Mouse (Mus musculus) liver, postnatal 0 days (tissue): ENCODE results near the gene Dnm3. TPM values are rescaled to one million over a fixed set of nuclear protein-coding genes. Genes with fewer than 3 reads are reported as not detected.

Experiments used
- ATAC-seq: fragments of 200-750 bp; cut with Nextera tagmentation; 2 replicates; pipeline ENCODE4 v1.8.0; 2017; ENCODE audit warnings: mild to moderate bottlenecking, moderate library complexity
- DNase-seq: peaks from one replicate; pipeline ENCODE4 v3.0.0-alpha.2; 2016
- H3K27ac ChIP-seq: fragments of 300-500 bp; sonication (generic); 2 replicates; pipeline ENCODE4 v1.5.1; 2014; ENCODE audit warnings: antibody characterized with exemption, moderate library complexity, mild to moderate bottlenecking, low read depth
- H3K27me3 ChIP-seq: fragments of 300-500 bp; sonication (generic); 2 replicates; pipeline ENCODE4 v1.6.1; 2014; ENCODE audit warnings: low read length, control low read depth, mixed read lengths; ENCODE audit not compliant: insufficient read depth
- H3K36me3 ChIP-seq: fragments of 300-500 bp; sonication (generic); replicated peaks from 2 replicates; pipeline ENCODE4 v1.6.1; 2014; ENCODE audit warnings: mild to moderate bottlenecking, control low read depth, low read length, moderate library complexity, mixed read lengths; ENCODE audit not compliant: insufficient read depth
- H3K4me1 ChIP-seq: fragments of 300-500 bp; sonication (generic); 2 replicates; pipeline ENCODE4 v1.6.1; 2014; ENCODE audit warnings: antibody characterized with exemption, mild to moderate bottlenecking, control low read depth; ENCODE audit not compliant: insufficient read depth
- H3K4me2 ChIP-seq: fragments of 300-500 bp; sonication (generic); 2 replicates; pipeline ENCODE4 v1.6.1; 2014; ENCODE audit warnings: low read depth, mild to moderate bottlenecking, low read length, moderate library complexity, mixed read lengths
- H3K4me3 ChIP-seq: fragments of 300-500 bp; sonication (generic); 2 replicates; pipeline ENCODE4 v1.5.1; 2014; ENCODE audit warnings: low read depth, low read length
- H3K9ac ChIP-seq: fragments of 300-500 bp; sonication (generic); replicated peaks from 2 replicates; pipeline ENCODE4 v1.6.1; 2014; ENCODE audit warnings: mild to moderate bottlenecking, moderate library complexity
- H3K9me3 ChIP-seq: fragments of 300-500 bp; sonication (generic); 2 replicates; pipeline ENCODE4 v1.6.1; 2016; ENCODE audit warnings: mild to moderate bottlenecking, control low read depth, low read length, mixed read lengths
- CTCF ChIP-seq: sonication (generic); IDR thresholded peaks from 2 replicates; pipeline ENCODE4 v1.5.1; 2016; ENCODE audit warnings: antibody characterized with exemption, low read depth
- EP300 ChIP-seq: IDR thresholded peaks from 2 replicates; pipeline ENCODE4 v1.6.1; 2016; ENCODE audit warnings: antibody characterized with exemption, low read depth, mild to moderate bottlenecking
- WGBS: fragments of 180-500 bp; shearing (Covaris S2); extraction: QIAGEN DNeasy Blood & Tissue Kit; methylation state at CpG from one replicate; pipeline ENCODE4 v1.1.7; 2014; ENCODE audit not compliant: insufficient replicate concordance; 5-methylcytosine and 5-hydroxymethylcytosine counted together
- polyA plus RNA-seq: library from polyadenylated mRNA; unstranded; fragments of >200 nt; fragmentation: Nextera tagmentation; extraction: Ambion mirVana; gene quantifications from 2 replicates; pipeline ENCODE4 v1.2.1, GENCODE M21; 2015

Dnm3 gene
- polyA plus RNA-seq, 1 experiment from 2014 or later = 0.14 TPM

GRCm38 (mm10) chr1:162281981-162282381, 195.9 kb downstream of the Dnm3 start:
- H3K9ac ChIP-seq = no peak overlapping the region
- H3K4me3 ChIP-seq = no peak overlapping the region
- no peaks in the 10 kb centered on the region for H3K36me3 ChIP-seq
- no peaks in the 10 kb centered on the region for H3K27me3 ChIP-seq
- H3K4me1 ChIP-seq = no peaks in the 10 kb centered on the region
- no peak overlapping the region for H3K4me2 ChIP-seq
- WGBS = 57% methylated on average over 7 of the region's 7 CpGs
- DNase-seq (no peak), ATAC-seq (no peak)
- TF ChIP-seq EP300 (no peak), CTCF (no peak)
- H3K27ac ChIP-seq = peak overlapping the region; percentile 16; the same call in 1 of the 2 replicates
- H3K9me3 ChIP-seq = no peaks in the 10 kb centered on the region

DNA sequence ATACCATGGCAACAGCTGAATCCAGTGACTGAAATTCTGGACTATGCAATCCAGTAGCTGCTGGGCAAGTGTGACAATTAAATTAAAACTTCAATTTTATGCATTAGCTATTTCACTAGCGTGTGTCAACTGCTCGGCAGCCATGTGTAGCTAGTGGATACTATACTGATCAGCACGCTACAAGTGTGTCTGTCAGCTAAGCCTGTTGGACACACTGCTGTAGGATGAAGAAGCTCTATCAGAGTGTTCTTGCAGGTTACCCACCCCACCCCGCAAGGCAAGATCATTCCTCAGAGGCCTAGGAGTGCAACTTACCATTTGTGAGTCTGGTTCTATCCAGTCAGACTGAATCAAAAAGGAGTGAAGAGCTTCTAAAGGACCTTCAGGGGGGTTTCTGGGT, 197.8 kb downstream of the Dnm3 start:
- no peak for TF ChIP-seq EP300
- no peak for TF ChIP-seq CTCF
- Histone ChIP-seq H3K4me3 (no peak overlapping the region), H3K27ac (no peak overlapping the region), H3K27me3 (no peaks in the 10 kb centered on the region), H3K9me3 (no peaks in the 10 kb centered on the region), H3K36me3 (no peaks in the 10 kb centered on the region), H3K4me1 (no peaks in the 10 kb centered on the region), H3K9ac (no peak overlapping the region), H3K4me2 (no peak overlapping the region)
- no peak for ATAC-seq
- WGBS = 85% methylated on average over 4 of the region's 4 CpGs
- DNase-seq = no peak

GRCm38 (mm10) chr1:162276011-162276410, 201.8 kb downstream of the Dnm3 start:
- WGBS = 83% methylated on average over 1 of the region's 1 CpGs
- ATAC-seq = no peak
- no peak overlapping the region for H3K4me3 ChIP-seq

GRCm38 (mm10) chr1:162274674-162275248, 203.1 kb downstream of the Dnm3 start:
- H3K9ac ChIP-seq = no peak overlapping the region
- H3K4me2 ChIP-seq = no peak overlapping the region
- 84% methylated on average over 11 of the region's 11 CpGs for WGBS
- no peak for TF ChIP-seq CTCF
- TF ChIP-seq EP300 = no peak
- H3K27me3 ChIP-seq = no peaks in the 10 kb centered on the region
- no peaks in the 10 kb centered on the region for H3K36me3 ChIP-seq
- DNase-seq (no peak), ATAC-seq (no peak)
- H3K27ac ChIP-seq = no peak overlapping the region
- no peaks in the 10 kb centered on the region for H3K4me1 ChIP-seq
- no peak overlapping the region for H3K4me3 ChIP-seq
- no peaks in the 10 kb centered on the region for H3K9me3 ChIP-seq

More at GRCm38 (mm10) chr1:162276011-162276410, 201.8 kb downstream of the Dnm3 start:
- H3K36me3 ChIP-seq = no peaks in the 10 kb centered on the region
- no peaks in the 10 kb centered on the region for H3K9me3 ChIP-seq
- no peak overlapping the region for H3K9ac ChIP-seq
- no peaks in the 10 kb centered on the region for H3K27me3 ChIP-seq
- no peak overlapping the region for H3K4me2 ChIP-seq
- H3K27ac ChIP-seq = no peak overlapping the region
- no peaks in the 10 kb centered on the region for H3K4me1 ChIP-seq
- TF ChIP-seq EP300 (no peak), CTCF (peak; percentile 74)
- DNase-seq = peak; percentile 27

- Histone ChIP-seq H3K4me2 (no peak overlapping the region), H3K9me3 (no peaks in the 10 kb centered on the region), H3K27ac (no peak overlapping the region), H3K36me3 (no peaks in the 10 kb centered on the region), H3K9ac (no peak overlapping the region), H3K4me3 (no peak overlapping the region), H3K4me1 (no peaks in the 10 kb centered on the region), H3K27me3 (no peaks in the 10 kb centered on the region)
- ATAC-seq = no peak
- 76% methylated on average over 6 of the region's 6 CpGs for WGBS
- no peak for DNase-seq
- TF ChIP-seq CTCF = no peak
- no peak for TF ChIP-seq EP300
Measured at GRCm38 (mm10) chr1:162256912-162257607, 220.8 kb downstream of the Dnm3 start.

DNA sequence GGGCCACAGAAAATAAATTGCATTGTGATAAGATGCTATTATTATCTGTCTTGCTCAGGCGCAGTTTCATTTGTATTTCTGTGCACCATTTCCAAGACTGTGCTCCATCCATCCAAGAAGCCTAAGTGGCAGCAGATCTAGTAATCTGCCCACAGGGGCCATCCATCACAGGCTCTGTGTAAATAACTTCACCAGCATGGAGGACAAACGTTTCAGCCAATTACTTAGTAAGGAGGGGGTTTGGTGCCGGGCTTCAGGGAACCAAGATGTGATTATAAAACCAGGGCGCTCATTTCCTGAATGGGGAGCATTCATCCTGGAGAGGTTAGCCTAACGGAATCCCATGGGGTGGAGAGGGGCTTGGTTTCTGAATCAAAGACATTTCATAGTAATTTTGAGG, 222.9 kb downstream of the Dnm3 start:
- Histone ChIP-seq H3K9ac (no peak overlapping the region), H3K4me1 (no peaks in the 10 kb centered on the region), H3K36me3 (no peaks in the 10 kb centered on the region), H3K4me2 (no peak overlapping the region), H3K27me3 (no peaks in the 10 kb centered on the region), H3K9me3 (no peaks in the 10 kb centered on the region), H3K27ac (no peak overlapping the region), H3K4me3 (no peak overlapping the region)
- no peak for TF ChIP-seq EP300
- no peak for TF ChIP-seq CTCF
- ATAC-seq (no peak), DNase-seq (no peak)
- WGBS = 53% methylated on average over 5 of the region's 5 CpGs
